Mouse (Mus musculus) cerebellum, postnatal 4 days (tissue): ENCODE measurements around the gene Cfap20.

Experiments
- DNase-seq, 2 experiments: peaks; one replicate each; pipeline ENCODE4 v3.0.0; 2022; ENCODE audit warnings: low spot score in 2 of 2, mixed read lengths in 1 of 2

Cfap20 gene

DNA sequence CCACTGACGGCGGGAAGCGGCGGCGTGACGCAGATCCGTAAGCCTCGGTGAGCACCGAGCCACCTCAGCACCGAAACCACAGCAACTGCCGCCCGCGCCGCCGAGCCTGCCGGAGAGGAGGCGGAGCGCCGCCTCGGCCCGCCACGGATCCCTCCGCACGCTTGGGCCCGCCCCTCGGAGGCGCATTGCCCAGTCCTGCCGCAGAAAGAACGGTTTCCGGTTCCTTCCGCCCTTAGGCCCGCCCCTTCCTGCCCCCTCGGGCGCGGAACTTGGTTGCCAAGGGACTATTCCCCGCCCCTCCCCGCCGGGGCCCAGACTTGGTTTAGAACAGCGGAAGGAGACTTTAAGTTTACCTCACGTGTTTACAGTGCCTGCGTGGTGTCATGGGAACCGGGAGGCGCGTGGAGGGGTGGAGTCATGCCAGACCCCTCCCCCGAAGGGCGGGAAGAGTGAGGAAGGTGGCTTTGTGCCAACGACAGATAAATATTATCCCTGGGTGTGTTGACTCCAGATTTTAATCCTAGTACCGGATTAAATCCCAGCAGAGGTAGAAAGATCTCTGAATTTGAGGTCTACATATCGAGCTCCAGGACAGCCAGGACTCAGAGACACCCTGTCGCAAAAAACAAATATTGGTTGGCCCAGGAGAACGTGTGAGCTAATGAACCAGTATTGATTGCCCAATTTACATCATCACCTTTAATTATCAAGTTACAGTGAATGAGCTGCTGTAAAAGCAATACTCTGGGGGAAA lies at the start of gene Cfap20:
TSS of gene Cfap20 (minus strand) at position 184 of the 754 bp plus-strand sequence.
- DNase-seq = peak; percentile 99

DNA sequence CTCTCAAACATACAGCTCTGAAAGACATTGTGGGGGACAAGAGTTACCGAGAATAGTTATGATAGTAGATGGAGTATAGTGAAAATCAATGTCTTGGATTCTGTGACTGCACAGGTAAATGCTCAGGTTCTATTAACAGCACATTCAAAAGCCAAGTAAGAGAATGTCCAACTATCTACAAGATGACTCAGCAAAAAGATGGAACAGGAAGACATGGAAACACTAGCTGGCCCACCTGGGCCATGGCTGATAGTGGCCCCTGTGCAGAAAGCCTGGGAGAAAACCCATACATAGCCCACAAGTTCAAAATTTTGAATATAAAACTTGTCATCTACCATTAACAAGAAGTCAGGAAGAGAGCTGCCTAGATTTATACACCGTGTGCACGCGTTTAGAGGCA lies 35.3 kb upstream of the Cfap20 start:
- no peak for DNase-seq

DNA sequence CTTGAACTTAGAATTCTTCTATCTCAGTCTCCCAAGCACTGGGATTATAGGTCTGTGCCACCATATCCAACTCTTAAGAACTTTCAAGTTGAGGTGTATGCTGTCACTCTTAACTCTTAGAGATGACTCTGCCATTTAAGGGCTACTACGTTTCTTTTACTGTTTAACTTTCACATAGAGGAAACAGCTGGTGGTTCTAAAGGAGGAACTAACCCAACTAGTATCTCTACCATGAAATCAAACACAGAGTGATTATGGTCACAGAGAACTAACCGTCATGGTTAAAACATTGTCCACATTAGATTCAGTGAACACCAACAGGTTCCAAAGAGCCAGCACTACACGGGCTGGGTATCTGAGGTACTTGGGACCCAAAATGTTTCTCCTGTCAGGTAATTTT lies 34.3 kb upstream of the Cfap20 start:
- no peak for DNase-seq

DNA sequence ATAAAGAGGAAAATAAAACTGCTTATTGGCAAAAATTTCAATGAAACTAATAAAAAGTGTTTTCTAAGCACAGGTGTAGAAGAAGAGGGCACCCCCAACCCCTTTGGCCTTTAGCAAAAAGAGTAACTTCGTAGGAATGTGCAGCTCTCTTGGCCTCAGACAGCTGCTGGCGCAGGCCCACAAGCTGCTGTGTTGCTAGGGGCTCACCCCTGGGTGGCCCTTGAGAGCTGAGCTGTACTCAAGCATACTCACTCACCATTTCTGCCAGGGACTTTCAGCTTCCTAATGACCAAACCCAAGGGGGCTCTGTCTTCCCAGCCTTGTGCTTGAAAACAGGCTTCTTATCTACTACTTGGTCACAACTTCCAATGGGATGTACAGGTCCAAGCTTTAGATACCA lies 31.9 kb upstream of the Cfap20 start:
- no peak for DNase-seq

GRCm38 (mm10) chr8:95452518-95452917 lies 17.8 kb upstream of the Cfap20 start:
- DNase-seq = no peak

GRCm38 (mm10) chr8:95450271-95450670 lies 15.6 kb upstream of the Cfap20 start:
- no peak for DNase-seq

GRCm38 (mm10) chr8:95447661-95448060 lies 13.0 kb upstream of the Cfap20 start:
- no peak for DNase-seq

DNA sequence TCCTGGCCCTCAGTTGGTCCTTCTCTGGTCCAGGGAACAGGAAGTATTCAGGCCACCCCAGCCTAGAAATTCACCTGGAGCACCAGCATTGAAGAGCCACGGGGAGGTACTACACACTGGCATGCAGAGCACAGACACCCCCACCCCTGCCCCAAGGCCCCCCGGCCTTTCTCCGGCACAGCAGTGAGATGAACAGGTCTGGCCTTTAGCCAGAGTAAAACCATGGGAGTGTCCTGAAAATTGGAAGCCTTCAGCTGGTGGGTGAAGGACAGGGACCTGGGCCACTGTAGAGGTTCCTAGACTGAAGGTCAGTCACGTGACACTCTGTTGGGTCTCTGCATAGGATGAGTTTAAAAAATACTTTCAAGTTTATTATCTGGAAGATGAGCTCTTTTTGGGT lies 10.4 kb upstream of the Cfap20 start:
- DNase-seq = no peak

DNA sequence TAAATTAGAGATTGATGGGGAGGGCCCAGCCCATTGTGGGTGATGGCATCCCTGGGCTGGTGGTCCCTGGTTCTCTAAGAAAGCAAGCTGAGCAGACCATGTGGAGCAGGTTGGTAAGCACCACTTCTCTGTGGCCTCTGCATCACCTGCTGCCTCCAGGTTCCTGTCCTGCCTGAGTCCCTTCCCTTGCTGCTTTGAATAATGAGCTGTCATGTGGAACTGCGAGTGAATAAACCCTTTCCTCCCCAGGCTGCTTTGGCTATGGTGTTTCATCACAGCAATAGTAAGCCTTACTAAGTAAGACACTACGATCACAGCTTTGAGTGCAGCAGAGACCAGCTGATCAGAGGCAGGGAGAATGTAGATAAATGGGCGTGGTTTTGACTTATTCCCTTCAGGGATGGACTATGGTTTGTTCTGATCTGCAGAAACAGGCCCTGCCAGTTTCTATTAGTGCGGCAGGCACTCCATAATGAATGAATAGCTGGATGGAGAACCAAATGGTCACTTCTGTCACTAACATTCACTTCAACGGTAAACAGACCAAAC lies 6.9 kb upstream of the Cfap20 start:
- DNase-seq = no peak

DNA sequence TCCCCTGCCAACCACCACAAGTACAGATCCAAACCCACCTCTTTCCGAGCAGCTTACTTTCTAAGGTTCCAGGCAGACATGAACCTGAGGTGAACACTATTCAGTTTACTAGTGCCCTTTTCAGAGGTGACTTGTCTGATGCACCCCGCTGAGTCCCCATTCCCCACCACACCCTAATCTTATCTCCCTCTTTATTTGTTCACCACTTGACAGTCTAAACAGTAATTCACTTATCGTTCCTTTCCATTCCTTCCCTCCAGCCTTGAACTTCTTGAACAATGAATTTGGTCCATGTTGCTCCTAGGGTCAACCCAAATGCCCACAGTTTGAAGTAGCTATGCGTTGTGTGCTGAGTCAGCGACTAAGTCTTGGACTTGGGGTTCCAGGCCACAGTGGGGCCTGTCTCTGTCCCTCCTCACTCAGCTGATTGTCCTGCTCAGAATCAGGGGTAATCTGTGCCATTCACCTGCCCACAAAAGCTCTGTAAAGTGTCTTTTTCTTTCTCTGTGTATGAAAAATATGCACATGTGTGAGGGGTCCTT lies 5.6 kb upstream of the Cfap20 start:
- no peak for DNase-seq

DNA sequence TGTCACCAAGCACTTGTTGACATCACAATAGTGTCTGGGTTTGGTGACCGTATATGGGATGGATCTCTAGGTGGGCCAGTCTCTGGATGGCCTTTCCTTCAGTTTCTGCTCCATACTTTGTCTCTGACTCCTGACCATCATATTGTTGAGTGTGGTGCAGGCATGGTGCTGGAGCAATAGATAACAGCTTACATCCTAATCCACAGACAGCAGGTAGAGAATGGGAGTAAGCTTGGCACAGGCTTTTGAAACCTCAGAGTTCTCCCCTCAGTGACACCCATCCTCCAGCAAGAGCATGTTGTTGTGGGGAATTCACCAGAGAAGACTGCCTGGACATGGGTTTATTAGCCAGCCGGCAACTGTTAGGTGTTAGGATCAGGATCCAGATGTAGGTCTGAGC lies 4.8 kb upstream of the Cfap20 start:
- no peak for DNase-seq

DNA sequence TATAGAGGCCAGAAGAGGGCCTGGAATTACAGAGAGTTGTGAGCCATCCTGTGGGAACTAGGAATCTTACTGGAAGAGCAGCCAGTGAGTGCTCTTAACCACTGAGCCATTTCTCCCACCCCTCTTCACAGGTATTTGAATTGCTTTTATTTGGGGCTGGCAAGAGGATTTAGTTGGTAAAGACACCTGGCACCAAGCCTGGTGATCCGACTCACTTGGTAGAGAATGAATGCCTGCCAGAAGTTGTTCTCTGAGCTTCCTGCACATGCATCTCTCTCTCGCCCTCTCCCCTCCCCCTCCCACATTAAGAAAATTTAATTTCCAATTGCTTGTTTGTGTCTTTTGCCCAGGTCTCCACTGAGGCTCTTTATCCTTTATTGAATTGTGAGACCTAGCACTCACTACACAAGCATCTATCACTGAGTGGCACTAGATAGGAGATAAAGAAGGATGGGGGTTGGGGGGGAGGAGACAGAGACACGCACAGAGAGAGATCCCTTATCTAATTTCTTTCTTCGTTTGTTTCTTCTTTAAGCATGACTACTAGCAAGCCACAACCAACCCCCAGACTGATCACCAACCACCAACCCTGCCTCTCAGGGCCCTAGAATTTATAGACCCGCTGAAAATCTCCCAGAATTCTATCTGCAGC lies 2.8 kb upstream of the Cfap20 start:
- no peak for DNase-seq

GRCm38 (mm10) chr8:95435930-95436329 lies 1.3 kb upstream of the Cfap20 start:
- no peak for DNase-seq

DNA sequence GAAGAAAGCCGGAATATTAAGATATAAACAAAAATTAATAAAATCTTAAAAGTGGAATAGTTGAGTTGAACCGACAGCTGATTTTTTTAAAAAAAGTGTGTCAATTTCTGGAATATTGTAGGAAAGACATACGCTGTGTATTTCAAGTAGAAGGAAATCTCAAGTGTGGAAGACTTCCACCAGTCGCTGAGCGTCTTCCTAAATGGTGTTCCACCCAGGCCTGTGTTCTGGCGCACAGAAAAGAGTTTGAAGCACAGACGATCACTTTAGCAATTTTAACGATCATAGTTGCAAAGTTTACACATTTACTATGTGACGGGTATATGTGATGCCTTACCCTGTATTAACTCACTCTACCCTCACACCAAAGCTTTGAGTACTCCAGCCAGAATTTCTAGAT lies 802 bp upstream of the Cfap20 start:
- DNase-seq = no peak

DNA sequence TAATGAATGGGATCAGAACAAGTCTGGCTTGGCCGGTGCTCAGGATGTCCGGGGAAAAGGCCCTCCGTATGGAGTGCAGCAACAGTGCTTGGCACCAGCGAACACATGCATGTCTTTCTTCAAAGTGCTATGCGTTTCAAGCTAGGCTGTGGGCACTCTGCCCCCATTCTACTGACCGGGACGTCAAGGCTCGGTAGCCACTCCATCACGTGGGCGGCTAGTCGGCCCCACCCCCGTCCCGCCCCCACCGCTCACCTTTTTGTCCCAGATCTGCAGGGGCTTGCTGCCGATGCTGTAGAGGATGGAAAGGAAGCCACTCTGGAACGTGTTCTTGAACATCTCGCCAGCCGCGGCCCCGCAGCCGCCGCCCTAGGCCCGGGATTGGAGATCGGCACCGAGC lies 436 bp downstream of the Cfap20 start:
- DNase-seq = peak in 1 of 2 experiments; percentile 24

GRCm38 (mm10) chr8:95433124-95433523 lies 1.5 kb downstream of the Cfap20 start:
- DNase-seq = no peak

DNA sequence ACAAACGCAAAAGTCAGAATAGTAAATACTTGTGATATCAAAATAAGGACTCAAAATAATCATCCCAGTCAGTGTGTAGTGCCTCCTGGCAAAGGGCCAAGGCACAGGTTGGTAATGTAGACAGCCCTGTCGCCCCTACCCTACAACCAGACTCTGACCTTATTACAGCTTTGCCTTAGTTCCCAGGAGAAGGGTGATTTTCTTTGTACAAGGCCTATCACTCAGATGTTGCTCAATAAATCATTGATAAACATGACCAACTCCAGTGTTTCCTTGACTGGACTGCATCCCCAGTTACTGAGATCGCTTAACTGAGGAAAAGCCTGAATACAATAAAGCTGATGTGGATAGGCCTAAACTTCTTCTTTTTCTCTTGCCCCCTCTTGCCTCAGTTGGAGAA lies 2.2 kb downstream of the Cfap20 start:
- DNase-seq = no peak

- DNase-seq = peak in 1 of 2 experiments; percentile 63
Measured at GRCm38 (mm10) chr8:95429945-95430344, 4.7 kb downstream of the Cfap20 start.

DNA sequence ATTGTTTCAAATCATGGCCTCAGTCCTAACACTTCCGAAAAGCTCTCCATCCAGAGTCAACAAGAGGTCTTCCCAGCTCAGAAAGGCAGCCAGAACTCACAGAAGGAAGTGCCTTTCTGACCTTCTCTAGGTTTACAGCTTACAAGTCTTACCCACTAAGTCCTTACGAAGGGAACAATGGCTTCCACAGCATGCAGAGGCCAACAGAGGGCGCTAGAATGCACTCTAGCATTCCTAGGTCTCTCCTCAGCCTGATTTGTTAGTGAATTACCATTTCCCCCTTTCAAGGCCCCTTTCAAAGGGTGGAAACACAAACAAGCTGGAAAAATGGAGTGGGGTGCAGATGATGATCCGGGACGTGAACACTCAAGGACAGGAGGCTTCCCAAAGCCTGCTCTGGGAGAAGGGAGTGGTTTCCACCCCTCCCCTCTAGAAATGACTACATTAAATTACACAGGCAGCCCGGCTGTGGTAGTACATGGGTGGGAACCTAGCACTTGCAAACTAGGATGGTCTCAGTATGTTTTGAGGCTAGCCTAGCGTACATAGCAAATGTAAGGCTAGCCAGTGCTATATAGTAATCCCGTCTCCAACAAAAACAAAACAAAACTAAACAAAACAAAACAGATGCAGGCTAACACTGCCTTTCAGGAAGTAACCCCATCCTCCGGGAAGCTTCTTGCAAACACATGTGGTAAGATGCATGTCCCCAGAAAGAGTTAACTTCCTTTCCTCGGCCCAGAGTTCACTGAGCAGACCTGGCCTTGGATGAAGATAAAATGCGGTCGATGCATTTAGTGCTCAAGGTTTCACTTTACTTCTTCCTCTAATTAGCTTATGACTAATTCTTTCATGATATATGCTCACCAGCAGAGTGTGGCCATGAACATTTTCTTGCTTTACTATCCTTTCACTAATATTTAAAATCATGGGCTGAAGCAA lies 6.8 kb downstream of the Cfap20 start:
- DNase-seq = peak; percentile 42 to 71

DNA sequence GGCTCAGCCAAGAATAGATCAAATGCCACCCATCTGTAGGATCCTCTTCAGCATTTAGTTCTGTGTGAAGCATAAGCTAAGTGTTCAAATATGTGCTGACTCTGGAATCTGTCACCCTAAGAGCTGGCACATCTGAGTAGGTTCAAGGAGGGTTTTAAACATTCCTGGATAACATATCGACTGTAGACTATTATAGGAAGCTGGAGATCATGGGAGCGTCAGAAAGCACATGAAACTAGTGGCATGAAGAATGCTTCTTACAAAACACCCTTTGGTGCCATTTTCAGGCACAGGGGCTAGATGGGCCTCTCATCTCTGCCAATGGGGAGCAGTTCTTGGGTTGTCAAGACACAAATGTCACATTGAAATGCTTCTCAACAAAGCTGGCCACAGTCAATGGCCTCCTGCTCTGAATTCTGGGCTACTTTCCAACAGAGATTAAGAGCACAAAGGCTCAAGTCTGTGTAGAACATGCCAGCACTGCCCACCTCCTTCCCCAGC lies 7.8 kb downstream of the Cfap20 start:
- no peak for DNase-seq

DNA sequence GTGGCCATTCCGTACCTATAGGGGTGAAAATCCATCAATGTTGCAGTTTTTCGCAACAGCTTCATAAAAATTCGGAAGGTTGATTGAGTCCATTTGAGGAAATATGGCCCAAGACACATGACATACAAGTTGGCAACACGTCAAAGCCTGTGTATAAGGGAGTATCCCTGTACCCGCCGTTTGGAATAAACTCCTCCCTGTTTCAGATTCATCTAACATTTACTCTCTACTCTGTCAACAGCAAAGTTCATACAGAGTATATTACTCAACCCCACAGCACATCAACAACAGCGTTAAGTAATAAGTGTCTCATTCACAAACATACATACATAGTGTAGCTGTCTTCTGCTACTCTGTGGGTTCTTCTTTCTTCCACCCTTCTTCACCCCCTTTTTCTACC lies 10.0 kb downstream of the Cfap20 start:
- no peak for DNase-seq
